Mouse (Mus musculus): ENCODE results near the gene Arglu1. TPM values are rescaled to one million over a fixed set of nuclear protein-coding genes. Genes with fewer than 3 reads are reported as not detected.

Gene Arglu1
- polyA plus RNA-seq (2016; fragmentation: Nextera tagmentation; extraction: Ambion mirVana) = 164 and 175 TPM in 2 replicates

DNA sequence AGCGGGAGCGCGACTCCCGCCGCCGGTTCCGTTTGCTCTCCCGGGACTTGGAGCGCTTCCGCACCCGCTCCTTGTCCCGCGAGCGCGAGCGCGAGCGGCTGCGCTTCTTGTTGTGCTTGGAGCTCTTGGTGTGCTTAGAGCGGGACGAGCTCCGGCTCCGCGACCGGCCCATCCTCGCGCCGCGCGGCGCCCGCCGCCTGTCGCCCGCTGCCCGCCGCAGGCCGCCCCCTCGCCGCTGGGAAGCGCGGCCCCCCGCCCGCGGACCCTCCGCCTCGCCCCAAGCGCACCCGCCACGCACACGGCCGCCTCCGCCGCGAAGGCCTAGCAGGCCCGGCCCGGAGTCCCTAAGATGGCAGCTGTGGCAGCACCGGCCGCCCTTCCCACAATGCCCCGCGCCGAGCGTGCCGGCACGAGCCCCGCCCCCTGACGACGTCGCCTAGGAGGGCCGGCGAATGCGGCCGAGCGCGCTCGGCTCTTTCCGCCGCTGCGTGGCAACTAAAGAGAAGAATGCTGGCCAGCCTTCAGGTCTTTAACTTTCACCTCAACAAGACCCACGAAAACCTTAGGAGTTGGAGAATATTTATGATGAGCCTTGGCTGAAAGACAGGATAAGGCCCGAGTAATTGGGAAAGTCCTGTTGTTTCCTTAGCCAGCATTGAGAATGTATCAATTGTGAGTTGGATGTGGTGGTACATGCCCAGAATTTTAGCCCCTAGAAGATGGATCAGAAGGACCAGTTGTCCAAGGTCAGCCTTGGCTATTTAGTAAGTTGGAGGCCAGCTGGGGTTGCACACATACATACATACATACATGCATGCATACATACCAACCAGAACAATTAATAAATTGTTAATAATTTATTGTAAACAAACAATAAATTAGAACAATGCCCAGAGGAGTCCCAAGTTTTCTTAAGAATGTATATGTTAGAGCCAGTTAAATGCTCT lies at the start of gene Arglu1:
Arglu1 (minus strand) TSS at position 376 of the 947 bp plus-strand sequence.
- H3K4me3 ChIP-seq = peak within 1 kb of the TSS; percentile 94
- H3K27me3 ChIP-seq (ENCODE audit: low read depth, poor library complexity, severe bottlenecking) = no peaks in the 10 kb centered on the region
- H3K9me3 ChIP-seq (replicated peaks) = no peaks in the 10 kb centered on the region
- no peaks in the 10 kb centered on the region for H3K36me3 ChIP-seq
- DNase-seq (ENCODE audit: low spot score) = peak; percentile 98
- H3K4me1 ChIP-seq = peaks cover 35% of the 10 kb centered on the region
- H3K27ac ChIP-seq = peak within 1 kb of the TSS; percentile 100
- under 1% methylated on average over 66 of the region's 81 CpGs for WGBS

DNA sequence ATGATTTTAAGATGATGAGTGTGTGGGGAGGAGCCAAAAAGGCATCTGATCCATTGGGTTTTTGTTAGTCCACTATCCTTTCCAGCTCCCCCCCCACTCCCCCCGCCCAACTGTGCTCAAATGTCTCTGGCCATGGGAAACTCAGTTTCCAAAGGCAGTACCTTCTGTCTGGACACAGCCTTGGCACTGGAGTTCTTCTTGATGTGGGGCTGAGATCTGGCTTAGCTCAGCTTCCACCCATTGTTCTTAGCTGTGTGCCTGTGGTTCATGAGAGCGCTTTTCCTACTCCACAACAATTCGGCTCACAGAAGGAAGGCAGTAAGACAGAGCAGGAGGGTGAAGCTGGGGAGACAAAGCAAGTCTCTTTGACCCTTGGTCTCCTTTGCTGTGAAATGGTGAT lies 47.0 kb upstream of the Arglu1 start:
- peak overlapping the region; percentile 30; the same call in 1 of the 2 replicates for H3K27ac ChIP-seq
- no peak for DNase-seq (ENCODE audit: low spot score)
- no peaks in the 10 kb centered on the region for H3K36me3 ChIP-seq
- no peaks in the 10 kb centered on the region for H3K27me3 ChIP-seq (ENCODE audit: low read depth, poor library complexity, severe bottlenecking)
- no peak overlapping the region for H3K4me3 ChIP-seq
- 0 out of 2 replicates have a peak, but pooled peaks cover 4% of the 10 kb centered on the region for H3K4me1 ChIP-seq
- WGBS = 84% methylated on average over 3 of the region's 3 CpGs
- no peaks in the 10 kb centered on the region for H3K9me3 ChIP-seq (replicated peaks)

DNA sequence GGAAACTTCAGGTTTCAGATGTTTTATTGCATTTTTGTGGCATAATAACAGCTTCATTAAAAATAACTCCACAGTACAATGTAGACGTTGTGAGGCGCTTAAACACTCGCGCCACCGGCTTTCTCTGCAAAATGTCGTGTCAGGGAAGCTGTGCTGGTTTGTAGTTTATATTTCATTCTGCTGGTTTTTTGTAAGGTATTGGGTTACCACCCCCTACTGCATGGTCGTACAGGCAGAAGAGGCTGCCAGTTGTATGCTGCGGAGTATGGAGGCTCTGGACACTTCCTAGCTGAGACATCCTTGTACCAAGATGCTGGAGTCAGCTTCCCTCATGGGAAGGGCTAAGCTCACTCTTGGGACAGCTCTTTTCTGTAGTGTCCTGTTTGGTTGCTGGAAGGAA lies 46.5 kb upstream of the Arglu1 start:
- no peak for DNase-seq (ENCODE audit: low spot score)
- H3K27ac ChIP-seq = no peak overlapping the region
- H3K27me3 ChIP-seq (ENCODE audit: low read depth, poor library complexity, severe bottlenecking) = no peaks in the 10 kb centered on the region
- H3K9me3 ChIP-seq (replicated peaks) = no peaks in the 10 kb centered on the region
- H3K4me3 ChIP-seq = no peak overlapping the region
- no peaks in the 10 kb centered on the region for H3K36me3 ChIP-seq
- 88% methylated on average over 8 of the region's 8 CpGs for WGBS
- 0 out of 2 replicates have a peak, but pooled peaks cover 4% of the 10 kb centered on the region for H3K4me1 ChIP-seq

DNA sequence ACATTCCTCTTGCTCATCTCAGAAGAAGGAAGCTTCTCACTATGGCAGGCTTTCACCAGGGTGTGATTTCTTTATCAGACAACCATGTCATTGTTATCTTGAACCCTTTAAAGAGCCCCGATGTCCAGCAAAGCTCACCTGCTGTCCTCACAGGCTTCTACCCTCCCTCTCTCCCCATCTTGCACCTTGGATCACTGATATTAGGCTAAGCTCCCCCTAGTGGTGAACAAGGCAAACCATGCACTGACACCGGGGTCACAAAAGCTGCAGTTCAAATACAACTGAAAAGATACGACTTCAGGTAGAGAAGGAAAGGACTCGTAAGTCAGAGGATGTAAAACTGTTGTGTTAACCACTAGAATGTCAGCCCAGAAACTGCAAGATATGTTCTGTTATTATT lies 43.5 kb upstream of the Arglu1 start:
- WGBS = 31% methylated on average over 4 of the region's 4 CpGs
- H3K9me3 ChIP-seq (replicated peaks) = no peaks in the 10 kb centered on the region
- 0 out of 2 replicates have a peak, but pooled peaks cover 4% of the 10 kb centered on the region for H3K4me1 ChIP-seq
- H3K27me3 ChIP-seq (ENCODE audit: low read depth, poor library complexity, severe bottlenecking) = no peaks in the 10 kb centered on the region
- no peaks in the 10 kb centered on the region for H3K36me3 ChIP-seq
- H3K4me3 ChIP-seq = no peak overlapping the region
- no peak for DNase-seq (ENCODE audit: low spot score)
- no peak overlapping the region for H3K27ac ChIP-seq

DNA sequence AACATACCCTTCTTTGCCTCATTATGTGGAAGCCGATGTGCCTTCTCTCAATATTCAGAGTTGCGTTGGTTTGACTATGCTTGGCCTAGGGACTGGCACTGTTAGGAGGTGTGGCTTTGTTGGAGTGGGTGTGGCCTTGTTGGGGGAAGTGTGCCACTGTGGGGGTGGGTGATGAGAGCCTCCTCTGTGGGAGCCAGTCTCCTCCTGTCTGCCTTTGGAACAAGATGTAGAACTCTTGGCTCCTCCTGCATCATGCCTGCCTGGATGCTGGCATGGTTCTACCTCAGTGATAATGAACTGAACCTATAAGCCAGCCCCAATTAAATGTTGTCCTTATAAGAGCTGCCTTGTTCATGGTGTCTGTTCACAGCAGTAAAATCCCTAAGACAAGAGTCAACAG lies 38.3 kb upstream of the Arglu1 start:
- H3K9me3 ChIP-seq (replicated peaks) = no peaks in the 10 kb centered on the region
- DNase-seq (ENCODE audit: low spot score) = no peak

DNA sequence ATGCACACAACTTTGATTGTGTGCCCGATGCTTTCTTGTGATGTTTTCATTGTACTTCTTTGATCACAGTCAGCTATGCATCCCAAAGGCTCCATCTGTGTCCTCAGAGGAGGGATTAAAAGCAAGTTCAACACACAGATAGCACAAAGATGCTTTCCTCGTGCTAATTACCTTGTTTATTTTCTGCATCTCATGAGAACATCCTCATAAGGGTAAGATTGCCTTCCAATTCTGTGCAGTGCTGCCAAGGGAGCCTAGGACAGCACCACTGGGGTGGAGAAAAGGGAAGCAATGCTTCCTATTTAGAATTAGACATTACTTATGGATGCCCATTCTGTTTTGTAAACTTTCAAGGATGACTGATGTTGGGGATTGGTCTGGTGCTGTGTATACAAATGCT lies 36.2 kb upstream of the Arglu1 start:
- 77% methylated on average over 2 of the region's 2 CpGs for WGBS

More for the DNA sequence above, 38.3 kb upstream of the Arglu1 start:
- 95% methylated on average over 2 of the region's 2 CpGs for WGBS
- no peak overlapping the region for H3K4me3 ChIP-seq
- H3K36me3 ChIP-seq = no peaks in the 10 kb centered on the region
- no peaks in the 10 kb centered on the region for H3K4me1 ChIP-seq
- no peak overlapping the region for H3K27ac ChIP-seq
- no peaks in the 10 kb centered on the region for H3K27me3 ChIP-seq (ENCODE audit: low read depth, poor library complexity, severe bottlenecking)

DNA sequence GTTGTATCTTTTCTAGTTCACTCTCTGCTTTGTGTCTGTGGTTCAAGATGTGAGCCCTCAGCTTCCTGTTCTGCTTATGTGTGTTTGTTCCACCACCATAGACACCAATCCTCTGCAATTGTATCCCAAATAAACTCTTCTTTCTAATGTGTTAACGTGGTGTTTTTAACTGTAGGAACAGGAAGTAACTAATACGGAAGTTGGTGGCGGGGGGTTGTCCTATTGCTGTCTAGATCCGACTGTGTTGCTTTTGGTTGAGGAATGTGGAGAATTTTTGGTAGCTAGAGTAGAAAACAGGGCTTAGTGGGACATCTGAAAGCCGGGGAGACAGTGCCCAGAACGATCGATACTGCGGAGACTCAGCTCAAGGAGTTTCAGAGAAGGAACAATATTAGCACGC lies 14.5 kb upstream of the Arglu1 start:
- H3K27me3 ChIP-seq (ENCODE audit: low read depth, poor library complexity, severe bottlenecking) = no peaks in the 10 kb centered on the region
- H3K9me3 ChIP-seq (replicated peaks) = no peaks in the 10 kb centered on the region
- H3K27ac ChIP-seq = no peak overlapping the region
- WGBS = 82% methylated on average over 9 of the region's 9 CpGs
- no peaks in the 10 kb centered on the region for H3K36me3 ChIP-seq
- no peak overlapping the region for H3K4me3 ChIP-seq
- no peak for DNase-seq (ENCODE audit: low spot score)
- no peaks in the 10 kb centered on the region for H3K4me1 ChIP-seq

More for the DNA sequence above, 36.2 kb upstream of the Arglu1 start:
- H3K36me3 ChIP-seq = no peaks in the 10 kb centered on the region
- H3K27ac ChIP-seq = no peak overlapping the region
- H3K4me1 ChIP-seq = no peaks in the 10 kb centered on the region
- no peaks in the 10 kb centered on the region for H3K27me3 ChIP-seq (ENCODE audit: low read depth, poor library complexity, severe bottlenecking)
- DNase-seq (ENCODE audit: low spot score) = no peak
- H3K9me3 ChIP-seq (replicated peaks) = no peaks in the 10 kb centered on the region
- H3K4me3 ChIP-seq = no peak overlapping the region

DNA sequence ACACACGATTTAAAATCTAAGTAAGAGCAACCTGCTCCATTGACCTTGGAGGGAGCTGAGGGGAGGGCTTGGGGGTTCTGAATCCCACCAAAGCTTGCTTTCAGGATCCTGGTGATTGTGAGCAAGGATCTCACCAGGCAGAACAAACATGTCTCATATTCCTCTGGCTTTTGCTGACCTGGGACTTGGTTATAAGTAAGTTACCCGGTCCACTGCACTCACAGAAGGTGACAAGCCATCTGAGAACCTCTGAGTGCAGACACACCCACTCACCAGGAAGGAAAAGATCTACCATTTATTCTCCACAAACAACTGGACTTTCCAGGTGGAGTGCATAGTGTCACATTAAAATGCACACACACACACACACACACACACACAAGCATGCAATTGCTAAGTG lies 13.3 kb upstream of the Arglu1 start:
- 90% methylated on average over 2 of the region's 2 CpGs for WGBS
- no peak for DNase-seq (ENCODE audit: low spot score)
- Histone ChIP-seq H3K9me3 (replicated peaks) (no peaks in the 10 kb centered on the region), H3K27ac (no peak overlapping the region), H3K27me3 (ENCODE audit: low read depth, poor library complexity, severe bottlenecking) (no peaks in the 10 kb centered on the region), H3K4me1 (no peaks in the 10 kb centered on the region), H3K36me3 (no peaks in the 10 kb centered on the region), H3K4me3 (no peak overlapping the region)

DNA sequence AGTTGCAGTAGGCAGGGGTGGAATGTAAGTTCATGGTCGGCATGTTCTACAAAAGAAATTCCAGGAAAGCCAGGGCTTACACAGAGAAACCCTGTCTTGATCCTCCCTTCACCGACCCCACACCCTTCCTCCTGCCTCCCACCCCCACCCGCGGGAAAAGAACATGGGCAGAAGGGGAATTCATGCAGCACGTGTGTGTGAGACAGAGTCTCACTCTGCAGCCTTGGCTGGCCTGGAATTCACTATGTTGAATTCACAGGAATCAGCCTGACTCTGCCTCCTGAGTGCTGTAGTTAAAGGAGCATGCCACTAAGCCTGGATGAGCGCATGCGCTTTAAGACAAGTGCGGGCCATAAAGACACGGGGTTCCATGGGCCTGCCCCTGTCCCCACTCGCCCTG lies 10.5 kb upstream of the Arglu1 start:
- H3K27ac ChIP-seq = no peak overlapping the region
- no peak overlapping the region for H3K4me3 ChIP-seq
- H3K36me3 ChIP-seq = no peaks in the 10 kb centered on the region
- 95% methylated on average over 10 of the region's 10 CpGs for WGBS
- H3K27me3 ChIP-seq (ENCODE audit: low read depth, poor library complexity, severe bottlenecking) = no peaks in the 10 kb centered on the region
- no peaks in the 10 kb centered on the region for H3K9me3 ChIP-seq (replicated peaks)
- H3K4me1 ChIP-seq = no peaks in the 10 kb centered on the region
- no peak for DNase-seq (ENCODE audit: low spot score)

DNA sequence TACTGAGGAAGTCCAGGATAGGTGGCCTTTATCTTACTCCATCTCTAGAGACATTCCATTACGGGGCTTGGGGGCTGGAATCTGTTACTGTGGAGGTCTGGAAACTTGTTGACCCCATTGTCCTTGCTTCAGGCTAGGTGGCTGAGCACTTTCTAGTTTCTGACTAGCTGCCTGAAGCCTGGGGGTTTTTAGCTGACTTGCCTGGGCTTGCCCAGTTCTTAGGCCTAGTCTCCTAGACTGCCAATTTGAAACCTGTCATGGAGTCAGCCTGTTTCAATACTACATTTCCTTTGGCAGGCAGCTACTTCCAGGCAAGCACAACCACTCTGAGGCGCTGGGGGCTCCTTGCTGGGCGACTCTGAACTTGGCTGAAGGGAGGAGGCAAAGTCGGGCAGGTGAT lies 9.9 kb upstream of the Arglu1 start:
- no peak overlapping the region for H3K27ac ChIP-seq
- H3K9me3 ChIP-seq (replicated peaks) = no peaks in the 10 kb centered on the region
- H3K4me3 ChIP-seq = no peak overlapping the region
- 69% methylated on average over 4 of the region's 4 CpGs for WGBS
- no peak for DNase-seq (ENCODE audit: low spot score)
- no peaks in the 10 kb centered on the region for H3K36me3 ChIP-seq
- H3K4me1 ChIP-seq = no peaks in the 10 kb centered on the region
- no peaks in the 10 kb centered on the region for H3K27me3 ChIP-seq (ENCODE audit: low read depth, poor library complexity, severe bottlenecking)

DNA sequence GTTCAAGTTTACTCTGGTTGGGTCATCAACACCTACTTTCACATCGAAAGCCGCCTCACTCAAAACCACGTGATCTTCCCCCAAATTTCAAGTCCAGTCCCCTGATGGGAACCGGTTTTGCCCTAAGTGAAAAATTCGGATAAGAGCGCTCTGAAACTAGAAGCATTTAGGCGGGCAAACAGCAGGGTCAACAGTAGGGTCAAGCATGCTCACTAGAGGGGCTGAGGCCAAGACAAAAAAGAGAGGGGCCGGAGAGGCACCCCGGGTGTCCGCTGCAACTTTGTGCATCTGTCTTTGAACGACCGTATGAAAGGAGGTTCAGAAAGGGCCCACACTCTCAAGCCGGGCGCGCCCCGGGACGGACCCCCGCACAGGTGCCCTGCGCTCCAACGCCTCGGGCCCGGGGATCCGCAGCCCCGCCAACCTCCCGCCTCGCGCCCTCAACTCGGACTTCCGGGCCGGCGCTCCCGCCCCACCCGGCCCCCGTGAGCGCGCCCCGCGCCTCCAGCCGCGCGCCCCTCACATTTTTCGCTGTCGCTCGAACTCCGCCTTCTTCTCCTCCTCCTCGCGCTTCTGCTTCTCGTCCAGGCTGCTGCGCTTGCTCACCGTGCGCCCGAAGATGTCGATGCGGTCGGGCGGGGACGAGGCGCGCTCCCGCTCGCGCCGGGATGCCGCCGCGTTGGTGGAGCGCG lies 721 bp downstream of the Arglu1 start:
- peak; percentile 78 for DNase-seq (ENCODE audit: low spot score)
- Histone ChIP-seq H3K9me3 (replicated peaks) (no peaks in the 10 kb centered on the region), H3K27ac (peak overlapping the region; percentile 100), H3K4me1 (peaks cover 36% of the 10 kb centered on the region), H3K4me3 (peak overlapping the region; percentile 94), H3K36me3 (no peaks in the 10 kb centered on the region), H3K27me3 (ENCODE audit: low read depth, poor library complexity, severe bottlenecking) (no peaks in the 10 kb centered on the region)
- under 1% methylated on average over 68 of the region's 68 CpGs for WGBS

DNA sequence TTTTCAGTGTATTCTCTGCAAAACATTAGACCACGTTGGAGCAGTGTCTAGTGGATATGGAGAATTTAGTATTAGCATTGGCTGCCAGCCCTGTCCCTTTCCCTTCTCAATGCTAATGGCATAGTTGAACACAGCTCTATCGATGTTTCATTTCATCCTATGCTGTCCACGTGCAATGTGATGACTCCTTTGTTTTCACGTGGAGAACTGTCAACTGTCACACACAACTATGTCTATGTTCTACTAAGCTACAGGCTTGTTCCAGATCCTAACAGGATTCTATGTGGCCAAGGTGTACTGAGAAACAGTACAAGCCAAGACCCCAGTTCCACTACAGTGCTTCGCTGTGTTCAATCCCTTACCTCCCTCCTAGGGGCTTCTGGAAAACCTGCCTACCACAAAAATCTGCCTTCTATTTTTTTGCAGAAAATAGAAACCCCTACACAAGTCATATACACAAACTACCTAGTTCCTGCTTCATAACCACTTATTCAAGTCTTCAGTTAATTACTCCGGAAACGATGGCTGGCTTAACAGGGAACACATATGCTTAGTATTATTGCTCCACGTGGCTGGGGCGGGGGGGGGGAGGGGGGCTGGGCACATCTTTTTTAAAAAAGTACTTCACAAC lies 1.4 kb downstream of the Arglu1 start:
- Histone ChIP-seq H3K4me1 (peaks cover 38% of the 10 kb centered on the region), H3K27ac (peak overlapping the region; percentile 100), H3K4me3 (peak overlapping the region; percentile 94), H3K36me3 (no peaks in the 10 kb centered on the region), H3K9me3 (replicated peaks) (no peaks in the 10 kb centered on the region), H3K27me3 (ENCODE audit: low read depth, poor library complexity, severe bottlenecking) (no peaks in the 10 kb centered on the region)
- WGBS = 19% methylated on average over 9 of the region's 9 CpGs
- no peak for DNase-seq (ENCODE audit: low spot score)

DNA sequence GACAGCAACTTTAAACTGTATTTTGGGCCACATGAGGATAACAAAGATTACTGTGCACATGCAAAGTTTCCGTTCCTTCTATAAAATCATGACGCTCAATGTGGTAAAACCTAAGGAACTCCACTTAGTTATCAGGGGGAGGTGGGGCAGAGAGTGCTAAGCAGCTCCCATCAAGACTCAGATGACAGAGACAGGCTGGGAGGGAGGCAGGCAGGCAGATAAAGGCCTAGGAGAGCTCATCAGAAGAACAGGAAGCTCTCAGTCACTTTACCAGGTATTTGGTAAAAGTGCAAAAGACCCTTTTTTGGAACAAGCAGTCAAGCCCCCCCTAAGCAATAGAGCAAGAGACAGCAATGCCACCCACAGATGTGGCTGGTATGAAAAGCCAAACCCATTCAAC lies 4.8 kb downstream of the Arglu1 start:
- Histone ChIP-seq H3K4me3 (no peak overlapping the region), H3K36me3 (peaks cover 33% of the 10 kb centered on the region), H3K27me3 (ENCODE audit: low read depth, poor library complexity, severe bottlenecking) (no peaks in the 10 kb centered on the region), H3K4me1 (peaks cover 38% of the 10 kb centered on the region), H3K27ac (no peak overlapping the region), H3K9me3 (replicated peaks) (no peaks in the 10 kb centered on the region)
- DNase-seq (ENCODE audit: low spot score) = no peak
- 90% methylated on average over 2 of the region's 2 CpGs for WGBS
